Mouse (Mus musculus) C2C12 (cell line): ENCODE data around the gene Stk32c. TPM values are rescaled to one million over a fixed set of nuclear protein-coding genes. Genes with fewer than 3 reads are reported as not detected.
A peak's percentile ranks its signal among the peaks of the same experiment; 100 is the strongest.

Experiments used
- H3K27me3 ChIP-seq: one replicate; pipeline ENCODE4 v1.6.1; 2011; ENCODE audit not compliant: control insufficient read depth, insufficient read depth, insufficient read length
- H3K36me3 ChIP-seq: one replicate; pipeline ENCODE4 v1.6.1; 2011; ENCODE audit not compliant: control insufficient read depth, insufficient read depth
- H3K4me3 ChIP-seq: one replicate; pipeline ENCODE4 v1.5.1; 2011; ENCODE audit warnings: mild to moderate bottlenecking, control low read depth; ENCODE audit not compliant: poor library complexity, insufficient read depth, severe bottlenecking
- H3K79me2 ChIP-seq: one replicate; pipeline ENCODE4 v1.6.1; 2011; ENCODE audit not compliant: control insufficient read depth, insufficient read depth
- H3K79me3 ChIP-seq: one replicate; pipeline ENCODE4 v1.6.1; 2011; ENCODE audit warnings: low read depth, control low read depth
- H3ac ChIP-seq: one replicate; pipeline ENCODE3; 2011; ENCODE audit warnings: low read depth; ENCODE audit not compliant: control insufficient read depth, insufficient read length
- CEBPB ChIP-seq: IDR thresholded peaks from one replicate; pipeline ENCODE4 v1.6.1; 2011; ENCODE audit warnings: low read depth, mild to moderate bottlenecking, control low read depth, moderate library complexity
- CTCF ChIP-seq: IDR thresholded peaks from one replicate; pipeline ENCODE4 v1.5.1; 2011; ENCODE audit not compliant: control insufficient read depth, insufficient read depth, insufficient read length
- FOSL1 ChIP-seq: IDR thresholded peaks from one replicate; pipeline ENCODE4 v1.8.0; 2011; ENCODE audit warnings: mild to moderate bottlenecking, low read length; ENCODE audit not compliant: poor library complexity, insufficient read depth, severe bottlenecking
- MAX ChIP-seq: IDR thresholded peaks from one replicate; pipeline ENCODE4 v1.6.1; 2011; ENCODE audit warnings: mild to moderate bottlenecking, control low read depth
- MYOD1 ChIP-seq: IDR thresholded peaks from one replicate; pipeline ENCODE4 v1.6.1; 2011; ENCODE audit warnings: low read depth; ENCODE audit not compliant: control insufficient read depth, insufficient read length
- MYOG ChIP-seq: IDR thresholded peaks from one replicate; pipeline ENCODE4 v1.6.1; 2011; ENCODE audit not compliant: control insufficient read depth, insufficient read length; ENCODE audit errors: extremely low read depth
- USF1 ChIP-seq: IDR thresholded peaks from one replicate; pipeline ENCODE4 v1.6.1; 2011; ENCODE audit warnings: low read depth, mild to moderate bottlenecking, control low read depth, moderate library complexity
- polyA plus RNA-seq: library from polyadenylated mRNA; unstranded; fragments of >200 nt; fragmentation: generic; extraction: Trizol; gene quantifications from one replicate; pipeline ENCODE4 v1.2.1, GENCODE M21; 2012; ENCODE audit warnings: missing spikeins

Stk32c gene
- polyA plus RNA-seq, 1 experiment, result 2.6 TPM

DNA sequence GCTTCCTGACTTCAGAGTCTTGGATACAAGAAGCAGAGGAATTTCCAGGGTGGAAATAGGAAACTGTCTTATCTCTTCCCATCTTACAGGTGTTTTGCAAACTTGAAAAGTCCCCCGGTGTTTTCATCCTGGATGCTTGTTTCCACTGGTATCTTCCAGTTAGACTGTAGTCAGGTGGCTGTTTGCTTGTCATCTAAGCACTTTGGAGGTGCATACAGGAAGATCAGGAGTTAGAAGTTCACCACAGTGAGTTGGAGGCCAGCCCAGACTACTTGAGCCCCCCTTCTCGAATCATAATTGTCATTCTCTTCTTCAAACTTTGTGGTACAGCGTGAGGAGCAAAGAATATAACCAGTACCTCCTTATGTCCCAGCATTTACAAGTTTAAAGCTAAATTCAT, 1.1 kb upstream of the Stk32c start:
- Histone ChIP-seq H3K36me3 (no peaks in the 10 kb centered on the region), H3ac (no peak overlapping the region), H3K27me3 (no peaks in the 10 kb centered on the region), H3K79me2 (no peaks in the 10 kb centered on the region), H3K79me3 (no peaks in the 10 kb centered on the region), H3K4me3 (no peak overlapping the region)
- TF ChIP-seq MYOD1 (no peak), MYOG (no peak), USF1 (no peak), MAX (no peak), CTCF (no peak), CEBPB (no peak), FOSL1 (no peak)

DNA sequence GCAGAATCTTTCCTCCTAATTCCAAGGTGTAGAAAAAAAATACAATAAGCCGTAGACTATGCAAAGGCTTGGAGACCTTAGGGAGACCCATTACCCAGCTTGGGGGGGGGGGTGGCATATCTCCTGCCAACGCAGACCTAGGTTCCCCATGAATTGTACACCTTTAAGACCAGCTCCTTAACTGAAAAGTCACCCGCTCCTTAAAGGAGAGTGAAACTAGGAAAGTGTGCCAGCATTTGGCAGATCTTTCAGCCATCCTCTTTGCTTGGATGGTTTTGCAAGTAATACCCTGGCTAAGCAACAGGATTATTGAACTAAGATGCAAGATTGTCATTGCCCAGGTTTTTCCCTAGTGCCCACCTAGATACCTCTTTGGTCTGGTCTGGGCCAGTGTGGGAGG, 644 bp upstream of the Stk32c start:
- Histone ChIP-seq H3K36me3 (no peaks in the 10 kb centered on the region), H3K4me3 (no peak overlapping the region), H3K79me2 (no peaks in the 10 kb centered on the region), H3ac (no peak overlapping the region), H3K27me3 (no peaks in the 10 kb centered on the region), H3K79me3 (no peaks in the 10 kb centered on the region)
- TF ChIP-seq MAX (no peak), FOSL1 (no peak), CTCF (no peak), MYOD1 (no peak), USF1 (no peak), MYOG (no peak), CEBPB (no peak)

DNA sequence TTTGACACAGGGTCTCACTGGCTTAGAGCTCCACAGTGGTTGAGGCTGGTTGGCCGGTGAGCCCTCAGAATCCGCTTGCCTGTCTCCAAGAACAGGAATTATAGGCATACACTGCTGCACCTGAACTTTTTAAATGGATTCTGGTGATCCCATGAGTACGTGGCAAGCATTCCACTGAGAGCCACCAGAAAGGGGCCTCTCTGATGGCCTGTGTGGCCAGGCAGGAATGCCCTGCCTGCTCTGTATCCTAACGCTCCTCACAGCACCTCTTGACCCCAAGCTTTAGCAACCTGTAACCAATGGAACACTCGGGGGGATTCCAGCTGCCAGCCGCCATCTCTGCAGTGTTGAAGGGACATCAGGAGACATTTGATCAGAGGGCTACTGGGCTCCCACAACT, 1.3 kb downstream of the Stk32c start:
- no peak overlapping the region for H3K4me3 ChIP-seq
- TF ChIP-seq FOSL1 (no peak), CTCF (no peak), MYOD1 (no peak), MYOG (no peak), MAX (no peak), CEBPB (no peak), USF1 (no peak)

DNA sequence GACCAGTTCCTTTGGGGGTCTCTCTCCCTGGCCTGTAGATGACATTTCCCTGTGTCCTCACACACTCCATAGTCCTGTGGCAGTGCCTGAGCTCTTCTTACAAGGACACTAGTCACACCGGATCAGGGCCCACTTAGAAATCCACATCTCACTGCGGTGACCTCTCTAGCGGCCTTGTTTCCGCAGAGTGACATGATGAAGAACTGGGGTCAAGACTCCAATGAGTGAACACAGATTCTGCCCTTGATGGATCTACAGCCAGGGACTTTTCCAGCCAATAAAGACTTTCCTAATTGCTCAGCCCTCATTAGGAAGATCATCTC, 4.4 kb downstream of the Stk32c start:
- TF ChIP-seq FOSL1 (no peak), USF1 (no peak), MAX (no peak), CTCF (no peak), MYOG (no peak), MYOD1 (no peak), CEBPB (no peak)
- no peaks in the 10 kb centered on the region for H3K79me3 ChIP-seq
- H3K79me2 ChIP-seq, result no peaks in the 10 kb centered on the region

More for the DNA sequence above, 1.3 kb downstream of the Stk32c start:
- Histone ChIP-seq H3K79me3 (no peaks in the 10 kb centered on the region), H3K79me2 (no peaks in the 10 kb centered on the region), H3K27me3 (no peaks in the 10 kb centered on the region), H3ac (no peak overlapping the region), H3K36me3 (no peaks in the 10 kb centered on the region)

DNA sequence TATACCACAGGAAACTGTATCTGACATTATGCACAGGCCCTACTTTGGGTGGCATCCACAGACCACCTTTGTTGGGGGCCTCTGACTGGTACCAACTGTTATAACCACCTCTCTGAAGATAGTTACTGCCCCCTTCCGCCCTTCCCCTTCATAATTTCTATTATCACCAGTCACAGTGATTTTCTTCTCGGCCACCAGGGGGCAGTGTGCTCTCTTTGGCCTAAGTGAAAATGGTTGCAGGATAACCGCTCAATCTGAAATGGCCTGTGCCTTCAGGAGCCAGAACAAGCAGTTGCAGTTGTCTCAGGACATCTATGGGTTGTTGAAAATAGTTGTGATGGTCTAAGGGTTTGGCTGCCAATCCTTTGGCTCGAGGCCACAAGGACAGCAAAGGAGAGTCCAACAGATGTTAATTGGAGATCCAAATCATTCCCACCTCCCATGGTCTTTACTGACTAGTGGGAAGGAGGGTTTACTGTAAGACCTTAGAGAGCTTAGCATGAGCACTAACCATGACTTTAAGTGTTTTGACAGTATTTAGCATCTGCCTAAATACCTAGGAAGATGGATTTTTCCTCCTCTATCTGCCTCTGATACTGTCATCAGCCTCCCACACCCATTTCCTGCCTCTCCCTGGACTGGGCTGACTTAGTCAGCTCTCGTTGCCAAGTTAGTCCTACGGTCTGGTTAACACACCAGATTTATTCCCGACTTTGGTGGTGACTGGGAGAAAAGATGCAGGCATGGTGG, 4.9 kb downstream of the Stk32c start:
- Histone ChIP-seq H3K27me3 (no peaks in the 10 kb centered on the region), H3K79me3 (no peaks in the 10 kb centered on the region), H3K36me3 (no peaks in the 10 kb centered on the region), H3ac (no peak overlapping the region), H3K79me2 (no peaks in the 10 kb centered on the region), H3K4me3 (no peak overlapping the region)
- TF ChIP-seq FOSL1 (no peak), CEBPB (no peak), CTCF (peak; percentile 35), MAX (no peak)

More for the DNA sequence above, 4.4 kb downstream of the Stk32c start:
- H3K4me3 ChIP-seq, result no peak overlapping the region
- H3K27me3 ChIP-seq, result no peaks in the 10 kb centered on the region
- H3K36me3 ChIP-seq, result no peaks in the 10 kb centered on the region
- no peak overlapping the region for H3ac ChIP-seq

DNA sequence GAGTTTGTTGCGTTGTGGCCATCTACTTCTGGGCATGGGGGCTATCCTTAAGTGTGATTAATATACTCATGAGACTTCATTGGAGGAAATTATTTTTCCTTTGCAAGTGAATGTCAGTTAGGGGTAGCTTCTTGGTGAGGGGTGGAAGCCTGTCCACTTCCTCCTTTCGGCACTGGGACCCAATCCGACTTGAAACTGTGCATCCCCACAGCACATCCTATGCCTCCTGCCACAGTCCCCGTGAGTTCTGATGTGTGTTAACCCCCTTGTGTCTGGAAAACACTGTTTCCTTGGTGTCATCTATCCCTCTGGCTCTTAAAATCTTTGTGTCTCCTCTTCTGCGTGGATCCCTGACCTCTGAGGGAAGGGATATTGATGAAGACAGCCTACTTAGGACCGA, 11.9 kb downstream of the Stk32c start:
- no peak overlapping the region for H3ac ChIP-seq
- no peaks in the 10 kb centered on the region for H3K36me3 ChIP-seq
- H3K4me3 ChIP-seq, result no peak overlapping the region
- peaks cover 5% of the 10 kb centered on the region for H3K27me3 ChIP-seq
- no peaks in the 10 kb centered on the region for H3K79me3 ChIP-seq
- TF ChIP-seq FOSL1 (no peak), CTCF (no peak), MAX (no peak), USF1 (no peak), MYOD1 (no peak), MYOG (no peak), CEBPB (no peak)
- H3K79me2 ChIP-seq, result no peaks in the 10 kb centered on the region
